Mouse (Mus musculus) midbrain, postnatal 0 days (tissue): Measurements from ENCODE around the gene Gm33815. TPM values are rescaled to one million over a fixed set of nuclear protein-coding genes. Genes with fewer than 3 reads are reported as not detected.
"Not testable (repeated sequence)": the region's sequence is repeated elsewhere in the genome, so short reads cannot be mapped to it uniquely, and the experiment has no call there.

Experiments used
- ATAC-seq: fragments of 200-750 bp; cut with Nextera tagmentation; 2 replicates; pipeline ENCODE4 v1.8.0; 2017; ENCODE audit warnings: moderate number of reproducible peaks, mild to moderate bottlenecking, moderate TSS enrichment, moderate library complexity; ENCODE audit not compliant: low FRiP score
- DNase-seq: peaks from one replicate; pipeline ENCODE4 v3.0.0-alpha.2; 2015; ENCODE audit warnings: low spot score
- H3K27ac ChIP-seq: fragments of 300-500 bp; sonication (generic); 2 replicates; pipeline ENCODE4 v1.5.1; 2014; ENCODE audit warnings: low read depth, mild to moderate bottlenecking, low read length, mixed read lengths
- H3K27me3 ChIP-seq: fragments of 300-500 bp; sonication (generic); 2 replicates; pipeline ENCODE4 v1.6.1; 2014; ENCODE audit warnings: low read length, control low read depth, mixed read lengths; ENCODE audit not compliant: insufficient read depth
- H3K36me3 ChIP-seq: fragments of 300-500 bp; sonication (generic); 2 replicates; pipeline ENCODE4 v1.6.1; 2014; ENCODE audit warnings: low read length, control low read depth, mixed read lengths; ENCODE audit not compliant: insufficient read depth
- H3K4me1 ChIP-seq: fragments of 300-500 bp; sonication (generic); 2 replicates; pipeline ENCODE4 v1.6.1; 2014; ENCODE audit warnings: mild to moderate bottlenecking, control low read depth, antibody characterized with exemption, low read length, mixed read lengths; ENCODE audit not compliant: insufficient read depth
- H3K4me2 ChIP-seq: fragments of 300-500 bp; sonication (generic); 2 replicates; pipeline ENCODE4 v1.6.1; 2014; ENCODE audit warnings: low read depth, mild to moderate bottlenecking, low read length, mixed read lengths; ENCODE audit not compliant: poor library complexity, severe bottlenecking
- H3K4me3 ChIP-seq: fragments of 300-500 bp; sonication (generic); 2 replicates; pipeline ENCODE4 v1.5.1; 2014; ENCODE audit warnings: low read depth, mild to moderate bottlenecking, low read length, moderate library complexity
- H3K9ac ChIP-seq: fragments of 300-500 bp; sonication (generic); replicated peaks from 2 replicates; pipeline ENCODE4 v1.6.1; 2014; ENCODE audit warnings: mild to moderate bottlenecking, low read length, moderate library complexity, mixed read lengths; ENCODE audit not compliant: poor library complexity, severe bottlenecking
- H3K9me3 ChIP-seq: fragments of 300-500 bp; sonication (generic); 2 replicates; pipeline ENCODE4 v1.6.1; 2016; ENCODE audit warnings: low read length, control low read depth
- WGBS: fragments of 180-500 bp; shearing (Covaris S2); extraction: QIAGEN DNeasy Blood & Tissue Kit; methylation state at CpG from one replicate; pipeline ENCODE4 v1.1.7; 2014; 5-methylcytosine and 5-hydroxymethylcytosine counted together
- polyA plus RNA-seq: library from polyadenylated mRNA; unstranded; fragments of >200 nt; fragmentation: Nextera tagmentation; extraction: Ambion mirVana; gene quantifications from 2 replicates; pipeline ENCODE4 v1.2.1, GENCODE M21; 2015
- total RNA-seq: library from RNA; depleted of rRNA; stranded (reverse); fragments of >200 nt; gene quantifications from 2 replicates; pipeline ENCODE4 v1.2.3, GENCODE M21; 2014; rRNA removed

The Gm33815 gene
- not detected in 2 replicates for total RNA-seq
- not detected in 2 replicates for polyA plus RNA-seq

DNA sequence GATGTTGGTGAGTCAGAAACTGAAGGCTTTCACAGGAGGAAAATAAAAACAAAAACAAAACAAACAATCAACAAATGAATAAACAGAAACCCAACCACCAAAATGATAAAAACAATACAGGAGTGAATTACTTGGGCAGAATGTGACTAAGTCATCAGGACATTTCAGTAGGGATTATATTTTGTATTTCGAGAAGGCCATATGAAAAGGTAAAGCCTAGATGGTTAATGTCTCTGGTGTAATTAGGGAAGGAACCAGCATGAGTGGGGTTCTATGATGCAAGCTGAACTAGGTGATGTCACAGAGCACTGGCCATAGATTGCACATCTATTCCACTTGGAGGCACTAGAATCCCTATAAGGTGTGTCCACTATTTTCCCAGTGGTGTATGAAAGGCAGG lies at the start of gene Gm33815:
Gene Gm33815, plus strand, starts transcription at position 301 of the 400 bp plus-strand sequence.
- WGBS: no CpG with 5 or more reads among the region's 1 CpGs
- H3K9me3 ChIP-seq, H3K4me2 ChIP-seq, H3K27me3 ChIP-seq, ATAC-seq, H3K4me3 ChIP-seq, DNase-seq, H3K27ac ChIP-seq, H3K36me3 ChIP-seq, H3K9ac ChIP-seq, H3K4me1 ChIP-seq: not testable (repeated sequence)
